Mouse (Mus musculus) embryonic facial prominence, embryonic 11.5 days (tissue): ENCODE results near the gene D10Wsu102e. TPM values are rescaled to one million over a fixed set of nuclear protein-coding genes. Genes with fewer than 3 reads are reported as not detected.

Experiments used
- polyA plus RNA-seq: library from polyadenylated mRNA; unstranded; fragments of >200 nt; fragmentation: Nextera tagmentation; extraction: Ambion mirVana; gene quantifications from 2 replicates; pipeline ENCODE4 v1.2.1, GENCODE M21; 2014

Gene D10Wsu102e
- polyA plus RNA-seq, 1 experiment from 2014 or later = 1.00 TPM

Other genes starting within 250 kb of the D10Wsu102e start
- gene Slc41a2, start 22.3 kb upstream of the D10Wsu102e start, polyA plus RNA-seq = 0.52 and 0.81 TPM in 2 replicates
- gene Aldh1l2, start 173.9 kb downstream of the D10Wsu102e start, polyA plus RNA-seq = 2.1 and 2.3 TPM in 2 replicates
- 36.2 and 38.1 TPM in 2 replicates for gene Washc4, start 183.5 kb downstream of the D10Wsu102e start, polyA plus RNA-seq